Mouse (Mus musculus) MEL (cell line): ENCODE data around the gene Gfpt1.

Experiments used
- CTCF ChIP-seq, 3 experiments: IDR thresholded peaks in 2 of 3; conservative IDR thresholded peaks in 1 of 3; 2 replicates each; pipeline ENCODE4 v1.5.1; 2011 to 2012; ENCODE audit warnings: low read length in 3 of 3, low read depth in 2 of 3, mild to moderate bottlenecking in 2 of 3, improper control_type of control experiment in 1 of 3, inconsistent platforms in 1 of 3, mixed read lengths in 1 of 3, moderate library complexity in 1 of 3; ENCODE audit not compliant: control insufficient read depth in 1 of 3, insufficient read depth in 1 of 3, poor library complexity in 1 of 3, severe bottlenecking in 1 of 3
- ETS1 ChIP-seq: IDR thresholded peaks from 2 replicates; pipeline ENCODE4 v1.6.1; 2012; ENCODE audit warnings: low read depth, mild to moderate bottlenecking, inconsistent platforms, low read length, improper control_type of control experiment, moderate library complexity
- POLR2A ChIP-seq, 2 experiments: IDR thresholded peaks; 2 replicates each; pipeline ENCODE4 v1.6.1; 2011 to 2012; ENCODE audit warnings: low read length in 2 of 2, mild to moderate bottlenecking in 2 of 2, control low read depth in 1 of 2, improper control_type of control experiment in 1 of 2, low read depth in 1 of 2, moderate library complexity in 1 of 2; ENCODE audit not compliant: control insufficient read depth in 1 of 2, insufficient read depth in 1 of 2, poor library complexity in 1 of 2
- TAL1 ChIP-seq: IDR thresholded peaks from 2 replicates; pipeline ENCODE4 v1.6.1; 2012; ENCODE audit warnings: mild to moderate bottlenecking, inconsistent platforms, low read length, moderate library complexity, mixed read lengths

GRCm38 (mm10) chr6:87069195-87069900 lies 26.7 kb downstream of the Gfpt1 start:
- TF ChIP-seq ETS1 (no peak), TAL1 (no peak), POLR2A (IDR thresholded peaks at IDR 0.05; ENCODE audit: control insufficient read depth in 1 of 2, insufficient read depth in 1 of 2, low read depth in 1 of 2, low read length in 2 of 2, poor library complexity in 1 of 2) (no peak), CTCF (IDR thresholded peaks at IDR 0.05 in 2 of 3, conservative IDR thresholded peaks at IDR 0.05 in 1 of 3; ENCODE audit: control insufficient read depth in 1 of 3, insufficient read depth in 1 of 3, low read depth in 2 of 3, low read length in 3 of 3, poor library complexity in 1 of 3, severe bottlenecking in 1 of 3) (no peak)
